Mouse (Mus musculus): ENCODE measurements around the gene Gm21188. TPM values are rescaled to one million over a fixed set of nuclear protein-coding genes. Genes with fewer than 3 reads are reported as not detected.
"Not testable (repeated sequence)": the region's sequence is repeated elsewhere in the genome, so short reads cannot be mapped to it uniquely, and the experiment has no call there.

The Gm21188 gene
- total and polyA plus RNA-seq, 3 experiments: not detected

DNA sequence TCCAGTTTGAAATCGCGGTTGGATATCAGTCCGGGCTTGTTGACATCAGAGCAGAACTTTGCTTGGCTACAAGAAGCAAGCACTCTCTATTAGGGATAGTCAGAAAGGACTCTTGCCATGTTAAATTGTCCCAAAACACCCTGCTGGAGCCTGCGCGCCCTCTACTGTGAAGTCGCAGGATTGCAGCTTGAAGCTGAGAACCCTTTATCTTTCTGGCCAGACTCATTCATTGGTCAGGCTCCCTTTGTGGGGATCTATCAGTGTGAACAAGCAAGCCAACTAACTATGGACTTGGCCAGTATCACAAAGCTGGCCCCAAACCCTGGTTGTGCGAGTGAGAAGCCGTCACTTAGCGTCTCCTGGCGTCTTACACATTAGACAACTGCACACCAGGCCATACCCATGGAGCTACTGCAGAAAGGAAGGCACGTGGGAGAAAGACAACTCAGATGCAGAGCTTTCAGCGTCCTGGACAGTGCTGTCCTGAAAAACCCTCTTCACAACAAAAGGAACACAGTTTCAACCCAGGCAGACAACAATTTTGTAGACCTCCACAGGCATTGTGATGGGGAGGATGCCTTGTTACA, 18.1 kb upstream of the Gm21188 start:
- H3K27ac ChIP-seq (ENCODE audit: control insufficient read depth, low read depth, low read length); H3K36me3 ChIP-seq (ENCODE audit: control insufficient read depth in 1 of 2, insufficient read depth in 2 of 2, low read length in 2 of 2); H3K9ac ChIP-seq (ENCODE audit: control insufficient read depth, low read depth, low read length, poor library complexity, severe bottlenecking); H3K27me3 ChIP-seq (ENCODE audit: control insufficient read depth in 1 of 2, insufficient read depth in 2 of 2, low read length in 2 of 2); DNase-seq (ENCODE audit: low read depth, low spot score); H3K4me1 ChIP-seq (ENCODE audit: control insufficient read depth in 1 of 2, insufficient read depth in 2 of 2, low read length in 2 of 2); H3K4me3 ChIP-seq (ENCODE audit: control insufficient read depth in 1 of 2, insufficient read depth in 1 of 2, low read depth in 2 of 2, low read length in 2 of 2); H3K9me3 ChIP-seq (replicated peaks; ENCODE audit: insufficient read depth, low read length); H3K79me2 ChIP-seq (ENCODE audit: control insufficient read depth, insufficient read depth, low read length, poor library complexity): not testable (repeated sequence)

- H3K79me2 ChIP-seq (ENCODE audit: control insufficient read depth, insufficient read depth, low read length, poor library complexity); H3K4me3 ChIP-seq (ENCODE audit: control insufficient read depth in 1 of 2, insufficient read depth in 1 of 2, low read depth in 2 of 2, low read length in 2 of 2); DNase-seq (ENCODE audit: low read depth, low spot score); H3K27ac ChIP-seq (ENCODE audit: control insufficient read depth, low read depth, low read length); H3K27me3 ChIP-seq (ENCODE audit: control insufficient read depth in 1 of 2, insufficient read depth in 2 of 2, low read length in 2 of 2); H3K9me3 ChIP-seq (replicated peaks; ENCODE audit: insufficient read depth, low read length); H3K36me3 ChIP-seq (ENCODE audit: control insufficient read depth in 1 of 2, insufficient read depth in 2 of 2, low read length in 2 of 2); H3K4me1 ChIP-seq (ENCODE audit: control insufficient read depth in 1 of 2, insufficient read depth in 2 of 2, low read length in 2 of 2); H3K9ac ChIP-seq (ENCODE audit: control insufficient read depth, low read depth, low read length, poor library complexity, severe bottlenecking): not testable (repeated sequence)
Observed at GRCm38 (mm10) chr13:120063439-120064089, 11.6 kb upstream of the Gm21188 start.

DNA sequence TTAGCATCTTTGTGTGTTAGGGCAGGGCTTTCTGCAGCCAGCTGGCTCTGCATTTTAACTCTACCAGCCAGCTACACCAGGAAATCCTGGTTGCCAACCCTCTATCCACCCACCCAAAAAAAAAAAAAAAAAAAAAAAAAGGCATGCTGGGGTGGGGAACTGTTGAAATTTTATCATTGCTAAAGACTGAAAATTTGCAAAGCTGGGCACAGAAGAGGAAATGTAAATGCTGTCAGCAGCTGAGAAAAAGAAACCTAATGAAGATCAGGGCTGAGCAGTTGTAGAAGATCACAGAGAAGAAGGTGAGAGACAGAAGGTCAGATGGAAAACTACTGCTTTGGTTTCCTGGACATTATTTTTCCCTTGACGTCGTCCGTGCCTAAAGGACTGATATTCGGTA, 10.9 kb upstream of the Gm21188 start:
- H3K4me3 ChIP-seq (ENCODE audit: control insufficient read depth in 1 of 2, insufficient read depth in 1 of 2, low read depth in 2 of 2, low read length in 2 of 2); H3K27me3 ChIP-seq (ENCODE audit: control insufficient read depth in 1 of 2, insufficient read depth in 2 of 2, low read length in 2 of 2); H3K9ac ChIP-seq (ENCODE audit: control insufficient read depth, low read depth, low read length, poor library complexity, severe bottlenecking); H3K36me3 ChIP-seq (ENCODE audit: control insufficient read depth in 1 of 2, insufficient read depth in 2 of 2, low read length in 2 of 2); H3K27ac ChIP-seq (ENCODE audit: control insufficient read depth, low read depth, low read length); H3K4me1 ChIP-seq (ENCODE audit: control insufficient read depth in 1 of 2, insufficient read depth in 2 of 2, low read length in 2 of 2); H3K79me2 ChIP-seq (ENCODE audit: control insufficient read depth, insufficient read depth, low read length, poor library complexity); H3K9me3 ChIP-seq (replicated peaks; ENCODE audit: insufficient read depth, low read length); DNase-seq (ENCODE audit: low read depth, low spot score): not testable (repeated sequence)

DNA sequence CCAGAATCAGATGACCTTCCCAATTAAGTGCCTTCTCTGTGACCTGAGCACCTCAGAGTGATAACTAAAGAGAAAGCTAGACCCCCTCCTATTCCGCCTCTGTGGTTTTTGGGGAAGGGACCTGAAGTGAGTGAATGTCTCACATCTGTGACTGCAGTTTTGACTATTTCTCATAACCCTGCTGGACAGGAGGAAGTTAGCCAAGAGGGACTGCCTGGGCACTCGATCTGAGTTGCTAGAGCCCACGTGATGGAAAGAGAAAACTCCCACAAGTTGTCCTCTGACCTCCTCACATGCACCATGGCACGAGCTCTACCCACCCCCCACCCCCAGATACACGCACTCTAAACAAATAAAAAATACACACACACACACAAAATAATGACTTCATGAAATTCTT, 3.4 kb downstream of the Gm21188 start:
- DNase-seq (ENCODE audit: low read depth, low spot score); H3K4me3 ChIP-seq (ENCODE audit: control insufficient read depth in 1 of 2, insufficient read depth in 1 of 2, low read depth in 2 of 2, low read length in 2 of 2); H3K9ac ChIP-seq (ENCODE audit: control insufficient read depth, low read depth, low read length, poor library complexity, severe bottlenecking); H3K4me1 ChIP-seq (ENCODE audit: control insufficient read depth in 1 of 2, insufficient read depth in 2 of 2, low read length in 2 of 2); H3K79me2 ChIP-seq (ENCODE audit: control insufficient read depth, insufficient read depth, low read length, poor library complexity); H3K27me3 ChIP-seq (ENCODE audit: control insufficient read depth in 1 of 2, insufficient read depth in 2 of 2, low read length in 2 of 2); H3K9me3 ChIP-seq (replicated peaks; ENCODE audit: insufficient read depth, low read length); H3K27ac ChIP-seq (ENCODE audit: control insufficient read depth, low read depth, low read length); H3K36me3 ChIP-seq (ENCODE audit: control insufficient read depth in 1 of 2, insufficient read depth in 2 of 2, low read length in 2 of 2): not testable (repeated sequence)

GRCm38 (mm10) chr13:120048186-120048585, 3.8 kb downstream of the Gm21188 start:
- not testable (repeated sequence) for H3K9me3 ChIP-seq (replicated peaks; ENCODE audit: insufficient read depth, low read length); H3K27ac ChIP-seq (ENCODE audit: control insufficient read depth, low read depth, low read length); H3K9ac ChIP-seq (ENCODE audit: control insufficient read depth, low read depth, low read length, poor library complexity, severe bottlenecking); H3K79me2 ChIP-seq (ENCODE audit: control insufficient read depth, insufficient read depth, low read length, poor library complexity); H3K4me1 ChIP-seq (ENCODE audit: control insufficient read depth in 1 of 2, insufficient read depth in 2 of 2, low read length in 2 of 2); H3K4me3 ChIP-seq (ENCODE audit: control insufficient read depth in 1 of 2, insufficient read depth in 1 of 2, low read depth in 2 of 2, low read length in 2 of 2); H3K36me3 ChIP-seq (ENCODE audit: control insufficient read depth in 1 of 2, insufficient read depth in 2 of 2, low read length in 2 of 2); DNase-seq (ENCODE audit: low read depth, low spot score); H3K27me3 ChIP-seq (ENCODE audit: control insufficient read depth in 1 of 2, insufficient read depth in 2 of 2, low read length in 2 of 2)

- not testable (repeated sequence) for H3K27me3 ChIP-seq (ENCODE audit: control insufficient read depth in 1 of 2, insufficient read depth in 2 of 2, low read length in 2 of 2); H3K79me2 ChIP-seq (ENCODE audit: control insufficient read depth, insufficient read depth, low read length, poor library complexity); DNase-seq (ENCODE audit: low read depth, low spot score); H3K27ac ChIP-seq (ENCODE audit: control insufficient read depth, low read depth, low read length); H3K9ac ChIP-seq (ENCODE audit: control insufficient read depth, low read depth, low read length, poor library complexity, severe bottlenecking); H3K9me3 ChIP-seq (replicated peaks; ENCODE audit: insufficient read depth, low read length); H3K4me3 ChIP-seq (ENCODE audit: control insufficient read depth in 1 of 2, insufficient read depth in 1 of 2, low read depth in 2 of 2, low read length in 2 of 2); H3K36me3 ChIP-seq (ENCODE audit: control insufficient read depth in 1 of 2, insufficient read depth in 2 of 2, low read length in 2 of 2); H3K4me1 ChIP-seq (ENCODE audit: control insufficient read depth in 1 of 2, insufficient read depth in 2 of 2, low read length in 2 of 2)
Observed at GRCm38 (mm10) chr13:120046422-120047209, 5.4 kb downstream of the Gm21188 start.

- H3K27ac ChIP-seq (ENCODE audit: control insufficient read depth, low read depth, low read length); H3K36me3 ChIP-seq (ENCODE audit: control insufficient read depth in 1 of 2, insufficient read depth in 2 of 2, low read length in 2 of 2); H3K79me2 ChIP-seq (ENCODE audit: control insufficient read depth, insufficient read depth, low read length, poor library complexity); H3K27me3 ChIP-seq (ENCODE audit: control insufficient read depth in 1 of 2, insufficient read depth in 2 of 2, low read length in 2 of 2); H3K4me1 ChIP-seq (ENCODE audit: control insufficient read depth in 1 of 2, insufficient read depth in 2 of 2, low read length in 2 of 2); H3K9me3 ChIP-seq (replicated peaks; ENCODE audit: insufficient read depth, low read length); H3K4me3 ChIP-seq (ENCODE audit: control insufficient read depth in 1 of 2, insufficient read depth in 1 of 2, low read depth in 2 of 2, low read length in 2 of 2); H3K9ac ChIP-seq (ENCODE audit: control insufficient read depth, low read depth, low read length, poor library complexity, severe bottlenecking): not testable (repeated sequence)
- DNase-seq (ENCODE audit: low read depth, low spot score): peak; percentile 8
Observed at GRCm38 (mm10) chr13:120041145-120041544, 10.8 kb downstream of the Gm21188 start.

All from MEL (cell line).